Mouse (Mus musculus) liver, adult 2 months (tissue): ENCODE data around the gene Upk3a. TPM values are rescaled to one million over a fixed set of nuclear protein-coding genes. Genes with fewer than 3 reads are reported as not detected.

Experiments
- DNase-seq: peaks from one replicate; pipeline ENCODE4 v3.0.0-alpha.2; 2011; ENCODE audit warnings: low read depth, low spot score; ENCODE audit errors: extremely low read depth
- H3K27ac ChIP-seq: fragments of 200-500 bp; replicated peaks from 2 replicates; pipeline ENCODE4 v1.5.1; 2012; ENCODE audit warnings: low read depth, mild to moderate bottlenecking, control low read depth, inconsistent platforms, low read length; ENCODE audit not compliant: insufficient read depth
- H3K27me3 ChIP-seq: fragments of 200-500 bp; 2 replicates; pipeline ENCODE4 v1.6.1; 2012; ENCODE audit warnings: mild to moderate bottlenecking, moderate library complexity, low read length, inconsistent platforms; ENCODE audit not compliant: control insufficient read depth, insufficient read depth
- H3K36me3 ChIP-seq: fragments of 200-500 bp; 2 replicates; pipeline ENCODE4 v1.6.1; 2012; ENCODE audit warnings: low read length, inconsistent platforms; ENCODE audit not compliant: control insufficient read depth, insufficient read depth
- H3K4me1 ChIP-seq: fragments of 200-500 bp; 2 replicates; pipeline ENCODE4 v1.6.1; 2011; ENCODE audit warnings: low read length; ENCODE audit not compliant: control insufficient read depth, insufficient read depth
- H3K4me3 ChIP-seq: fragments of 200-500 bp; 2 replicates; pipeline ENCODE4 v1.5.1; 2011; ENCODE audit warnings: low read depth, mild to moderate bottlenecking, control low read depth, low read length, moderate library complexity; ENCODE audit not compliant: insufficient read depth
- H3K79me2 ChIP-seq: fragments of 200-500 bp; 2 replicates; pipeline ENCODE4 v1.6.1; 2012; ENCODE audit warnings: inconsistent platforms, mild to moderate bottlenecking, low read length, moderate library complexity; ENCODE audit not compliant: control insufficient read depth, insufficient read depth
- H3K9ac ChIP-seq: fragments of 200-500 bp; 2 replicates; pipeline ENCODE4 v1.6.1; 2012; ENCODE audit warnings: low read depth, mild to moderate bottlenecking, control low read depth, inconsistent platforms, low read length
- CTCF ChIP-seq: fragments of 200-500 bp; IDR thresholded peaks from 2 replicates; pipeline ENCODE4 v1.5.1; 2011; ENCODE audit warnings: low read depth, low read length, control low read depth
- POLR2A ChIP-seq: fragments of 200-500 bp; IDR thresholded peaks from 2 replicates; pipeline ENCODE4 v1.6.1; 2011; ENCODE audit warnings: low read length, control low read depth; ENCODE audit not compliant: insufficient read depth; ENCODE audit errors: extremely low read depth
- WGBS: fragments of 180-500 bp; shearing (Covaris S2); methylation state at CpG from one replicate; pipeline ENCODE4 v1.1.7; 2018; 5-methylcytosine and 5-hydroxymethylcytosine counted together
- polyA plus RNA-seq: library from polyadenylated mRNA; depleted of rRNA; stranded (reverse); fragments of >200 nt; gene quantifications from 2 replicates; pipeline ENCODE4 v1.2.3, GENCODE M21; 2012; rRNA removed
- total RNA-seq: library from RNA; depleted of rRNA; stranded (reverse); fragments of >200 nt; gene quantifications from 2 replicates; pipeline ENCODE4 v1.2.3, GENCODE M21; 2014; rRNA removed

The Upk3a gene
- total RNA-seq (not detected in 2 replicates), polyA plus RNA-seq (not detected in 2 replicates)

- TF ChIP-seq POLR2A (no peak), CTCF (no peak)
- H3K27me3 ChIP-seq: peaks cover 18% of the 10 kb centered on the region
- no peaks in the 10 kb centered on the region for H3K4me1 ChIP-seq
- H3K27ac ChIP-seq: no peak within 1 kb of the TSS
- DNase-seq: no peak
- no peak within 1 kb of the TSS for H3K9ac ChIP-seq
- no peak within 1 kb of the TSS for H3K4me3 ChIP-seq
- WGBS: 13% methylated on average over 21 of the region's 21 CpGs
- no peaks in the 10 kb centered on the region for H3K36me3 ChIP-seq
- no peaks in the 10 kb centered on the region for H3K79me2 ChIP-seq
Observed at GRCm38 (mm10) chr15:85016951-85017664, at the start of gene Upk3a. Upk3a (plus strand) TSS chr15:85017141.

GRCm38 (mm10) chr15:84968534-84968933 is 48.4 kb upstream of the Upk3a start:
- H3K27me3 ChIP-seq: no peaks in the 10 kb centered on the region
- TF ChIP-seq CTCF: no peak
- no peak for TF ChIP-seq POLR2A
- no peak overlapping the region for H3K27ac ChIP-seq
- peaks cover 4% of the 10 kb centered on the region for H3K4me1 ChIP-seq
- DNase-seq: no peak
- H3K79me2 ChIP-seq: peaks cover 34% of the 10 kb centered on the region; the same call in 1 of the 2 replicates
- WGBS: 83% methylated on average over 4 of the region's 4 CpGs
- no peaks in the 10 kb centered on the region for H3K36me3 ChIP-seq
- H3K4me3 ChIP-seq: no peak overlapping the region
- no peak overlapping the region for H3K9ac ChIP-seq

GRCm38 (mm10) chr15:84972860-84973543 is 43.9 kb upstream of the Upk3a start:
- H3K4me3 ChIP-seq: no peak overlapping the region
- peaks cover 10% of the 10 kb centered on the region for H3K4me1 ChIP-seq
- WGBS: 54% methylated on average over 8 of the region's 8 CpGs
- TF ChIP-seq POLR2A (no peak), CTCF (0 out of 2 replicates have a peak, but pooled peaks have one; percentile 16)
- H3K27ac ChIP-seq: no peak overlapping the region
- peak; percentile 81 for DNase-seq
- H3K27me3 ChIP-seq: no peaks in the 10 kb centered on the region
- no peaks in the 10 kb centered on the region for H3K36me3 ChIP-seq
- no peak overlapping the region for H3K9ac ChIP-seq
- H3K79me2 ChIP-seq: peaks cover 27% of the 10 kb centered on the region

DNA sequence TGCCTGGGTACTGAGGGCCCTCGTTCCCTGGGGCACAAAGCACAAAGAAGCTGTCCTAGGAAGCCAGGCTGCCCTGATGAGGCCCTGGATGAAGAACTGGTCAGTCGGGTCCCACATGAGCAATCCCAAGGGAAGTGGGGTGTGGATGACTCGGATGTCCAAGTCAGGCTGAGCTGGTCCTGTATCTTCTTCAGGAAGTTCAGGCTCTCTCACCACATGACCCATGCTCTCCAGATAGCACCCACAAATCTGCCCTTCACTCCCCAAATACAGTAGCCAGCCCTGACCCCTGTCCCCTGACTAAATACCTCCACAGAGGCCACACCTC is 43.4 kb upstream of the Upk3a start:
- WGBS: 51% methylated on average over 3 of the region's 3 CpGs
- no peak for TF ChIP-seq CTCF

GRCm38 (mm10) chr15:84975729-84976128 is 41.2 kb upstream of the Upk3a start:
- TF ChIP-seq CTCF (no peak), POLR2A (no peak)
- H3K27ac ChIP-seq: no peak overlapping the region
- no peak for DNase-seq
- no peak overlapping the region for H3K9ac ChIP-seq
- peaks cover 34% of the 10 kb centered on the region for H3K79me2 ChIP-seq
- H3K27me3 ChIP-seq: no peaks in the 10 kb centered on the region
- H3K4me1 ChIP-seq: peaks cover 17% of the 10 kb centered on the region
- WGBS: 70% methylated on average over 4 of the region's 4 CpGs
- H3K36me3 ChIP-seq: no peaks in the 10 kb centered on the region
- no peak overlapping the region for H3K4me3 ChIP-seq

More for the DNA sequence above, 43.4 kb upstream of the Upk3a start:
- no peak overlapping the region for H3K4me3 ChIP-seq
- no peaks in the 10 kb centered on the region for H3K36me3 ChIP-seq
- DNase-seq: peak; percentile 38
- H3K4me1 ChIP-seq: peaks cover 14% of the 10 kb centered on the region
- H3K27me3 ChIP-seq: no peaks in the 10 kb centered on the region
- no peak overlapping the region for H3K9ac ChIP-seq
- H3K79me2 ChIP-seq: peaks cover 26% of the 10 kb centered on the region
- no peak overlapping the region for H3K27ac ChIP-seq

DNA sequence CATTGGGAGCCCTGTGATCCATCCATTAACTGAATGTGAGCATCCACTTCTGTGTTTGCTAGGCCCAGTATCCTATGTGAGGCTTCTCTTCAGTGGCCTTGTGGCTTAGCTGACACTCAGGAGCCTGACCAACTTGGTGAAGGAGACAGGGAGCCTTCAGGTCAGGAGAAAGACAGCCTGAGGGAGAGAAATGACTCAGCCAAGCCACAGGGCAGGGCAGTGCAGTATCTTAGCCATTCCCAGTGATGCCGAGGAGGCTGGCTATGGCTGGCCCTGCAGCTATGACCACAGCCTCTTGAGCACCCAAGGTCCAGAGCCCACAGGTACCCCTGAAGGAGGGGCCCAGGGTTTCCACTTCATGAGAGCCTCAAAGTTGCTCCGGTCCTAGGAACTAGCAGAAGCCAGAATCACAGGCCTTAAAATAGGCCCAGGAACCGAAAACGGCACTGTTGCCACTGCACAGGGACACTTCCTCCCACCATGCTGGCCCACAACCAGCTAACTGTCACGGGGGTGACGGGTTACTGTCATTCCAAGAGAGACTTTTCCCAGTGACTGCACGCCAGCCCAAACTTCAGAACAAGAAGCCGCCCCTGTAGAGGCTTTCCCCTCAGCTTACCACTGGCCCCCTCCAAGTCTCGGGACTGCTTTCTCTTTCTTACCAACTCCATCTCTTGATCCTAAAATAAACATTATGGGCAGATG is 35.2 kb upstream of the Upk3a start:
- no peak for TF ChIP-seq CTCF
- no peak for TF ChIP-seq POLR2A
- Histone ChIP-seq H3K4me1 (peaks cover 17% of the 10 kb centered on the region), H3K27me3 (no peaks in the 10 kb centered on the region), H3K79me2 (peaks cover 40% of the 10 kb centered on the region), H3K9ac (no peak overlapping the region), H3K36me3 (no peaks in the 10 kb centered on the region), H3K27ac (no peak overlapping the region), H3K4me3 (no peak overlapping the region)
- 75% methylated on average over 9 of the region's 9 CpGs for WGBS
- no peak for DNase-seq
